Mouse (Mus musculus): Measurements from ENCODE around the gene Gm37240. TPM values are rescaled to one million over a fixed set of nuclear protein-coding genes. Genes with fewer than 3 reads are reported as not detected.

Gene Gm37240
- polyA plus RNA-seq, 1 experiment from 2014 or later: 0.67 TPM

GRCm38 (mm10) chr3:85080882-85081558, 806.3 kb downstream of the Gm37240 start:
- Histone ChIP-seq H3K27me3 (ENCODE audit: control insufficient read depth, insufficient read depth, low read length) (no peaks in the 10 kb centered on the region), H3K9me3 (ENCODE audit: control insufficient read depth, low read length) (no peaks in the 10 kb centered on the region), H3K36me3 (ENCODE audit: control insufficient read depth, insufficient read depth, low read length) (no peaks in the 10 kb centered on the region), H3K4me1 (ENCODE audit: control insufficient read depth, insufficient read depth, low read length) (no peaks in the 10 kb centered on the region), H3K9ac (ENCODE audit: low read length) (no peak overlapping the region), H3K4me3 (ENCODE audit: low read depth, low read length) (no peak overlapping the region), H3K27ac (ENCODE audit: low read depth, low read length) (no peak overlapping the region), H3K4me2 (no peak overlapping the region)
- ATAC-seq (ENCODE audit: low FRiP score): no peak
- DNase-seq (ENCODE audit: low spot score, missing footprints): no peak
- WGBS: 78% methylated on average over 21 of the region's 21 CpGs

- no peaks in the 10 kb centered on the region for H3K4me1 ChIP-seq (ENCODE audit: control insufficient read depth, insufficient read depth, low read length)
- H3K27me3 ChIP-seq (ENCODE audit: control insufficient read depth, insufficient read depth, low read length): no peaks in the 10 kb centered on the region
- H3K9me3 ChIP-seq (ENCODE audit: control insufficient read depth, low read length): no peaks in the 10 kb centered on the region
- ATAC-seq (ENCODE audit: low FRiP score) (no peak), DNase-seq (ENCODE audit: low spot score, missing footprints) (no peak)
- H3K4me2 ChIP-seq: no peak overlapping the region
- no peak overlapping the region for H3K9ac ChIP-seq (ENCODE audit: low read length)
- no peak overlapping the region for H3K4me3 ChIP-seq (ENCODE audit: low read depth, low read length)
- no peak overlapping the region for H3K27ac ChIP-seq (ENCODE audit: low read depth, low read length)
- no peaks in the 10 kb centered on the region for H3K36me3 ChIP-seq (ENCODE audit: control insufficient read depth, insufficient read depth, low read length)
- WGBS: 84% methylated on average over 7 of the region's 7 CpGs
Observed at GRCm38 (mm10) chr3:85064113-85064512, 823.2 kb downstream of the Gm37240 start.

- H3K27ac ChIP-seq (ENCODE audit: low read depth, low read length): no peak overlapping the region
Observed at GRCm38 (mm10) chr3:85060153-85060552, 827.2 kb downstream of the Gm37240 start.

DNA sequence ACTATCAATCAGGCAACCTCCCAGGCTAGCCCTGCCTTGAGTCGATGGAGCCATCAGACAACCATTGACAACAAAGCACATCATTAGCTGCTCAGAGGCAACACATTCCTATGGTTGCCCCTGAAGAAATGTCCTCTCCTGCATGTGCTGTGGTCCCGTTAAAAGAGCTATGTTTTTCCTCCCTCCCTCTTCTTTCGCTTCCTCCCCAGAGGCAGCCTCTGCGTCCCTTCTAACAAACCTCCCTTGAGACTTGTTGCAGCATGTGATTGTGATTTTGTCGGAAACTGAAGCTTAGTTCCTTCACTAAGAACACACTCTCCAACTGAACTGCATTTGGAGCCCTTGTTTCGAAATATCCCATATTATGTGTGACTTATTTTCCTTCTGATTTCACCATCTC, 830.1 kb downstream of the Gm37240 start:
- no peaks in the 10 kb centered on the region for H3K9me3 ChIP-seq (ENCODE audit: control insufficient read depth, low read length)
- H3K36me3 ChIP-seq (ENCODE audit: control insufficient read depth, insufficient read depth, low read length): no peaks in the 10 kb centered on the region
- H3K4me3 ChIP-seq (ENCODE audit: low read depth, low read length): no peak overlapping the region
- H3K27ac ChIP-seq (ENCODE audit: low read depth, low read length): no peak overlapping the region
- H3K27me3 ChIP-seq (ENCODE audit: control insufficient read depth, insufficient read depth, low read length): no peaks in the 10 kb centered on the region
- no peak for DNase-seq (ENCODE audit: low spot score, missing footprints)
- H3K4me1 ChIP-seq (ENCODE audit: control insufficient read depth, insufficient read depth, low read length): no peaks in the 10 kb centered on the region
- no peak for ATAC-seq (ENCODE audit: low FRiP score)
- WGBS: 87% methylated on average over 6 of the region's 6 CpGs
- no peak overlapping the region for H3K9ac ChIP-seq (ENCODE audit: low read length)
- no peak overlapping the region for H3K4me2 ChIP-seq

More at GRCm38 (mm10) chr3:85060153-85060552, 827.2 kb downstream of the Gm37240 start:
- whole genome bisulfite sequencing: 93% methylated on average over 7 of the region's 7 CpGs
- no peak for ATAC-seq (ENCODE audit: low FRiP score)
- H3K27me3 ChIP-seq (ENCODE audit: control insufficient read depth, insufficient read depth, low read length): no peaks in the 10 kb centered on the region
- H3K4me2 ChIP-seq: no peak overlapping the region
- H3K4me1 ChIP-seq (ENCODE audit: control insufficient read depth, insufficient read depth, low read length): no peaks in the 10 kb centered on the region
- no peak overlapping the region for H3K9ac ChIP-seq (ENCODE audit: low read length)
- H3K9me3 ChIP-seq (ENCODE audit: control insufficient read depth, low read length): no peaks in the 10 kb centered on the region
- no peak overlapping the region for H3K4me3 ChIP-seq (ENCODE audit: low read depth, low read length)
- H3K36me3 ChIP-seq (ENCODE audit: control insufficient read depth, insufficient read depth, low read length): no peaks in the 10 kb centered on the region
- DNase-seq (ENCODE audit: low spot score, missing footprints): no peak

GRCm38 (mm10) chr3:85053526-85053925, 833.8 kb downstream of the Gm37240 start:
- H3K27me3 ChIP-seq (ENCODE audit: control insufficient read depth, insufficient read depth, low read length): no peaks in the 10 kb centered on the region
- 81% methylated on average over 4 of the region's 4 CpGs for WGBS
- DNase-seq (ENCODE audit: low spot score, missing footprints): no peak

DNA sequence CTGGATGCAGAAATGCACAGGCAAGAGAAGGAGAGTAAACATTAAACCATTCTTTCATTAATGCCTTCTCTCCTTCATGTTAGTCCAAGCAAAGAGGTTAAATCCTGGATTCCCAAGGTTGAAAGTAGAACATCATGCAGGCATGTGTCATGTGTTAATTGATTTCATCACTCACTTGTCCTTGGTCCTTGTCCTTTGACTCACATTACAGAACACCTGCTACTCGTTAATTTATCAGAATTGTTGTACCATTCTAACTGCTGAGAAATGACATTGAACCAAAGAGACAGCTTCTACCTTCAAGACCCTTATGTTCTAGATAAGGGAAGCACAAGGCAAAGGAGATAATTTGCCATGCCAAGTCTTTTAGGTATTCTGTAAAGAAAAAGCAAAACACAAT, 835.1 kb downstream of the Gm37240 start:
- no peak overlapping the region for H3K4me3 ChIP-seq (ENCODE audit: low read depth, low read length)

More at GRCm38 (mm10) chr3:85053526-85053925, 833.8 kb downstream of the Gm37240 start:
- Histone ChIP-seq H3K36me3 (ENCODE audit: control insufficient read depth, insufficient read depth, low read length) (no peaks in the 10 kb centered on the region), H3K9ac (ENCODE audit: low read length) (no peak overlapping the region), H3K4me3 (ENCODE audit: low read depth, low read length) (no peak overlapping the region), H3K4me2 (no peak overlapping the region), H3K4me1 (ENCODE audit: control insufficient read depth, insufficient read depth, low read length) (peaks cover 2% of the 10 kb centered on the region; the same call in 1 of the 2 replicates), H3K9me3 (ENCODE audit: control insufficient read depth, low read length) (no peaks in the 10 kb centered on the region), H3K27ac (ENCODE audit: low read depth, low read length) (no peak overlapping the region)
- ATAC-seq (ENCODE audit: low FRiP score): no peak

DNA sequence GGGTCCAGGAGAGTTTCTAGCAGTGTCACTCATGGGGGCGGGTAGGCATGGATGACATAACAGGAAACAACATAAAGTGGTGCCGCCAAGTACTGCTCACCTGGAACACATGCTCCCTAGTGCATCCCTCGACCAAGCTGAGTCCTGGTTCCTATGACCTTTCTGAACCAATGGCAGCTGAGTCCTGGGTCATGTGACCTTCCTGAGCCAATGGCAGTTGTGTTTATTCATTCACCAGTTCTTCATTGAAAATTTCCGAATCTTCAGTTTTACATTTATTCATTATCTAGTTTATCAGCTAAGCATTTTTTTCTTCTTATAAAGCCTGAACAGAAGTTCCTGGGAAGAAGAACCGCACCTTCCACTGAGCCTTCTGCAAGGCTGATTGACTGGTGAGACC, 838.7 kb downstream of the Gm37240 start:
- Histone ChIP-seq H3K9me3 (ENCODE audit: control insufficient read depth, low read length) (no peaks in the 10 kb centered on the region), H3K27me3 (ENCODE audit: control insufficient read depth, insufficient read depth, low read length) (no peaks in the 10 kb centered on the region), H3K27ac (ENCODE audit: low read depth, low read length) (no peak overlapping the region), H3K4me3 (ENCODE audit: low read depth, low read length) (no peak overlapping the region), H3K4me2 (no peak overlapping the region), H3K36me3 (ENCODE audit: control insufficient read depth, insufficient read depth, low read length) (no peaks in the 10 kb centered on the region), H3K4me1 (ENCODE audit: control insufficient read depth, insufficient read depth, low read length) (peaks cover 2% of the 10 kb centered on the region; the same call in 1 of the 2 replicates), H3K9ac (ENCODE audit: low read length) (no peak overlapping the region)
- no peak for ATAC-seq (ENCODE audit: low FRiP score)
- 91% methylated on average over 5 of the region's 5 CpGs for WGBS
- DNase-seq (ENCODE audit: low spot score, missing footprints): no peak

More for the DNA sequence above, 835.1 kb downstream of the Gm37240 start:
- DNase-seq (ENCODE audit: low spot score, missing footprints) (no peak), ATAC-seq (ENCODE audit: low FRiP score) (no peak)
- Histone ChIP-seq H3K27me3 (ENCODE audit: control insufficient read depth, insufficient read depth, low read length) (no peaks in the 10 kb centered on the region), H3K9ac (ENCODE audit: low read length) (no peak overlapping the region), H3K4me1 (ENCODE audit: control insufficient read depth, insufficient read depth, low read length) (peaks cover 2% of the 10 kb centered on the region; the same call in 1 of the 2 replicates), H3K4me2 (no peak overlapping the region), H3K27ac (ENCODE audit: low read depth, low read length) (no peak overlapping the region), H3K36me3 (ENCODE audit: control insufficient read depth, insufficient read depth, low read length) (no peaks in the 10 kb centered on the region), H3K9me3 (ENCODE audit: control insufficient read depth, low read length) (no peaks in the 10 kb centered on the region)
- WGBS: 88% methylated on average over 1 of the region's 1 CpGs

DNA sequence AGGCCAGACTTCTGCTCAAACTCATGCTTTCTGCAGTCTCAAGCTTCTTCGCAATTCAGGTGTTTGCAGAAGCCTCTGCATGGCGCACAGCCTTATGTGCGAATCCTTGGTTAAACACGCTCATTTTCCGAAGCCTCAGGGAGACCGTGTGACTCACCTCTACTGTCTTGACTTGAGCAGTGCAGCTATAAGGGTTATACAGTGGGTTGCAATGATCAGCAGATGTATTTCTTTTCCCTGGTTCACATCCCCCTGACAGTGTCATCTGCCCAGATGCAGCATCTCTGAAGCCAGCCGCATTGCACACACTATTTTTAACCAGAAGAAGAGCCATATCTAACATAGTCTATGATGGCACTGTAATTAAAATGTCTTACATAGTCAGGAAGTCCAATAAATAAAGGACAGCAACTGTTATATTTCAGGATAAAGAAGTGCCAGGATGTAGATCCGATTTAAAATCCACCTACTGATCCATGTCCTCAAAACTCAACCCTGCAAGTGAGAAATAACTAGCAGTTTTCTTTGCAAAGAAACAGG, 843.6 kb downstream of the Gm37240 start:
- no peak overlapping the region for H3K9ac ChIP-seq (ENCODE audit: low read length)
- WGBS: 95% methylated on average over 8 of the region's 8 CpGs

GRCm38 (mm10) chr3:85042126-85042525, 845.2 kb downstream of the Gm37240 start:
- no peaks in the 10 kb centered on the region for H3K4me1 ChIP-seq (ENCODE audit: control insufficient read depth, insufficient read depth, low read length)
- DNase-seq (ENCODE audit: low spot score, missing footprints) (no peak), ATAC-seq (ENCODE audit: low FRiP score) (no peak)
- H3K4me2 ChIP-seq: no peak overlapping the region
- WGBS: 92% methylated on average over 4 of the region's 4 CpGs
- no peaks in the 10 kb centered on the region for H3K9me3 ChIP-seq (ENCODE audit: control insufficient read depth, low read length)
- H3K36me3 ChIP-seq (ENCODE audit: control insufficient read depth, insufficient read depth, low read length): no peaks in the 10 kb centered on the region
- H3K9ac ChIP-seq (ENCODE audit: low read length): no peak overlapping the region
- no peak overlapping the region for H3K27ac ChIP-seq (ENCODE audit: low read depth, low read length)
- no peaks in the 10 kb centered on the region for H3K27me3 ChIP-seq (ENCODE audit: control insufficient read depth, insufficient read depth, low read length)
- no peak overlapping the region for H3K4me3 ChIP-seq (ENCODE audit: low read depth, low read length)

More for the DNA sequence above, 843.6 kb downstream of the Gm37240 start:
- H3K27ac ChIP-seq (ENCODE audit: low read depth, low read length): no peak overlapping the region
- no peaks in the 10 kb centered on the region for H3K9me3 ChIP-seq (ENCODE audit: control insufficient read depth, low read length)
- H3K36me3 ChIP-seq (ENCODE audit: control insufficient read depth, insufficient read depth, low read length): no peaks in the 10 kb centered on the region
- DNase-seq (ENCODE audit: low spot score, missing footprints) (no peak), ATAC-seq (ENCODE audit: low FRiP score) (no peak)
- H3K4me3 ChIP-seq (ENCODE audit: low read depth, low read length): no peak overlapping the region
- no peaks in the 10 kb centered on the region for H3K4me1 ChIP-seq (ENCODE audit: control insufficient read depth, insufficient read depth, low read length)
- H3K27me3 ChIP-seq (ENCODE audit: control insufficient read depth, insufficient read depth, low read length): no peaks in the 10 kb centered on the region
- H3K4me2 ChIP-seq: no peak overlapping the region

Data from midbrain, embryonic 11.5 days (tissue).